Mouse (Mus musculus) effector memory CD4-positive, alpha-beta T cell, adult 7 months (primary cell): ENCODE results near the gene Zdhhc14. TPM values are rescaled to one million over a fixed set of nuclear protein-coding genes. Genes with fewer than 3 reads are reported as not detected.

Source experiments
- polyA plus RNA-seq: library from polyadenylated mRNA; unstranded; fragments of 100-300 nt; shearing (Covaris generic); gene quantifications from one replicate; pipeline ENCODE4 v1.2.1, GENCODE M21; 2017

Gene Zdhhc14
- not detected for polyA plus RNA-seq

DNA sequence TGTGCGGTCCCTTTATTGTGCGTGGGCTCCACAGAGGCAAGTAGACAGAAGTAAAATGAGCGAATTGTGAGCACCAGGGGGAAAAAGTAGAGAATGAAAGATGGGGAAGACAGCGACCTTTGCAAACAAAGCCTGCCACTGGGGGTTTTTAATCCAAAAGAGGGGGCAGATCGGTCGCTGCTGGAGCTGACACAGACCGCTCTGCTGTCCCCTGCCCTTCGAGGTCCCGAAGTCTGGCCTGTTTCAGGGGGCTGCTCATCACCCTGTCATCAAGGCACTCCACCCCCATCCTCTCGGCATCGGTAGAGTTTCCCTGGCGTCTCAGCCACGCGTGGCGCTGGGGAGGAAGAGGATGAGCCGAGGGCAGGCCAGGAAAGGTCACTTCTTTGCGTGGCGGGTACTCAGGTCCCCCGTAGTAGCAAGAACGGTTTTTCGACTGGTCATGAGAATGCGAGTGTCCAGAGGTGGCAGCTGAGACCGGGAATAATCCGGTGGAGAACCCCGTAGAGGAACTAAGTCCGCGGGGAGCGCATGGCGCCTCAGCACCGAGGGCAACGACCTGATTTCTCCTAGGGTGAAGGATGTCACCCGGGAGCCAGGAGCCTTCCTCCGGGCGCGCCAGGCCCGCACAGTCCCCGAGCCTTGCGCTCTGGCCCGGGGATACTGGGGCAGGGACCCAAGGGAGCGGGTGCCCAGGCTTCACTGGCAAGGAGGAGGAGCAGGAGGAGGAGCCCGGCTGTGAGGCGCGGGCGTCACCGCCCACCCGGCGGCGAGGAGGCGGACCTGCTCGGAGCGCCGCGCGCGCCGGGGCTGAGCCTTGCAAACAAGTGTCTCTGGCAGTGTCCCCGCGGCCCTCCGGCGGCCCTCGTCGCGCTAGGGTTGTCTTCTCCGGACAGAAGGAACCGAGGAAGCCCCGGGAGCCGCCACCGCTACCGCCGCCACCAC, at the start of gene Zdhhc14:
TSS of gene Zdhhc14 (plus strand) at position 757 of the 945 bp plus-strand sequence.

Other genes with a start within 250 kb of the Zdhhc14 start
- gene Ldhal6b, start 73.8 kb upstream of the Zdhhc14 start, polyA plus RNA-seq = not detected
- gene Tmem242, start 52.3 kb upstream of the Zdhhc14 start, polyA plus RNA-seq = 17.2 TPM